Mouse (Mus musculus) frontal cortex, postnatal 25 days (tissue): ENCODE measurements at regions not wholly inside any gene's neighbourhood (a gene's known extent, or its start where the extent isn't known, plus 50 kb on each side); places are given as distances from the start of the nearest gene placed in this dataset.

Source experiments
- DNase-seq, 2 experiments: peaks; one replicate each; pipeline ENCODE4 v3.0.0; 2022; ENCODE audit warnings: low spot score in 2 of 2

- no peak for DNase-seq
Measured at GRCm38 (mm10) chr10:109486917-109487604, 476.3 kb upstream of the Syt1 start.

- no peak for DNase-seq
Measured at GRCm38 (mm10) chr10:109480551-109480950, 469.8 kb upstream of the Syt1 start.

DNA sequence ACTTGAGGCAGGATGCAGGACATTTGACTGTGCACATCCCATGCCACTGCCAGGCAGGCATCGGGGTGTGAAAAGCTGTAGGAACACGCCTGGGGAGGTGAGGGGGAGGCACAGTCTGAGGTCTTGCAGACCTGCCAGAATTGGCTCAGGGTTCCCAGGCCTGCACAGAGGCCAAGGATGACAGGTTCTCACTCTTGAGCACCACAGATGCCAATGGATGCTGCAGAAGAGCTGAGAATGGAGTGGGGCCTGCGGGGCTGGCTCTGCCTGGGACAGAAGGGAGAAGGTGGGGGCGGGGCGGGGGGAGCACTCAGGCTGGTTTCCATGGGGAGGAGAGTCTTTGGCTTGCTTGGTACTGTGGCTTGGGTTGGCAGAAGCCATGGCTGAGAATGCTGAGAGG is 469.2 kb upstream of the Syt1 start:
- DNase-seq, result no peak

DNA sequence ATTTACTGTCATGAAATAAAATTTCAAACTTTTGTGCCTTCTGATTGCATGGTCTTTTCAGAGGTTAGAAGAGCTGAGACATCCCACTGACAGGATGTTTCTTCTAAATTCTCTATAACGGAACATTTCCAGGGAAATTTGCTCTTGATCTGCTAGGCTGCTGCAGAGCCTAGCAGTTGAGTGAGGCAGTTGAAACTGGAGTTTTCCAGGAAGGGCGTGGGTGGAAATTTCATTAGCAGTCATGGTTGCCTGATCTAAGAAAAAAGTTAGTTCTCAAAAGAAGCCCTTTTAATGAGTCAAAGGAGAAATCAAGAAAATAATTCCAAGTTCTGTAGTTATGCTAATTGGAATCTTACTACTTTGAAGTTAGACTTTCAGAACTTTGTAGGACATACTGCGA is 455.7 kb upstream of the Syt1 start:
- DNase-seq, result no peak

DNA sequence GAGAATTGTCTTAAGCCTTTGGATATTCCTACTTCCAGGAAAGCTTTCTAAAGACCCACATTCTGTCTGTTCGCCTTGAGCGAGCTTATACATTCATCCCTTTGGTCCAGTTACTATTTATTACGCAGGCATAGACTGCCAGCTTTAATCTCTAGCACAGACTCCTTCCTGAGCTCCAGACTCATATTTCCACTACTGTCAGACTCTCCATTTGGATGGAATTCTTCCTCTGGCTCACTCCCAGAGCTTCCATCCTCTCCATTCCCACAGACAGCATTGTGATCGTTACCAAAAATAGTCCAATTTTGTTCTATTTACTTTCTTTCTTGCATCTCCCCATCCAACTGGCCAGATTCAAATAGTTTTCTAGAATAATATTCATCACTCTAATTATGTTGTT is 420.3 kb upstream of the Syt1 start:
- DNase-seq, result no peak

DNA sequence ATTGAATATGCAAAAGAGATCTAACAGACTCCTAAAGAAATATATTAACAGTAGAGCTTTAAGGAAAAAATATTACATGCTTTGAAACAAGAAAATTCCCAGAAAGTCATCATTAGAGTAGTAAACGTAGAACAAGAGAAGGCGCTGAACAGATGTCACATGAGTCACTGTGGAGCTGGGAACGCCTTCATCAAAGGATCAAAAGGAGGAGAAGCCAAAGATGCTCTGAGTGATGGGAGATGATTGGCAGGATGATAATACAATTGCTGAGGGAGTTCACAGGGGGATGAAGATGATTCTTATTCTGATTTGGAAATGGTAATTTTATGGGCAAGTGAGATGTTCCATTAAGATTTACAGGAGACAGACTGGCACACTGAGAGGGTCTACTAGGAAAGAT is 417.1 kb upstream of the Syt1 start:
- DNase-seq, result no peak

DNA sequence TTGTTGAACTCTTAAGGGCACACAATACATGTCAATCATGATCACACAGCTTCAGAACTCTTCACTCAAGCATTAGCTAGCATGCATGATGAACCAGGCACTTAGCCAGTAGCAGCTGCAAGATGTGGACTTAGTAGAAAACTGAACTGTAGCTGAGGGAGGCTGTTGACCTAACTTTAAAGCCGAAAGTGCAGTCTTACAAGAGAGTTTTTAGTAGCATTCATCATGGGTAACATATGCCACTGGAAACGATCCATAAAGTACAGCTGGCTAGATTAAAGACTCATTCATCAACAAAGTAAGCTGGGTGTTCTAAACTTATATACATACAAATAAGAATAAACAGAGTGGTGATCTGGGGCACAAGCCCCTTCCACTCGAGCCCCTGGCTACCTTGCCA is 396.2 kb upstream of the Syt1 start:
- no peak for DNase-seq

- DNase-seq, result no peak
Measured at GRCm38 (mm10) chr10:109405116-109405685, 394.4 kb upstream of the Syt1 start.

DNA sequence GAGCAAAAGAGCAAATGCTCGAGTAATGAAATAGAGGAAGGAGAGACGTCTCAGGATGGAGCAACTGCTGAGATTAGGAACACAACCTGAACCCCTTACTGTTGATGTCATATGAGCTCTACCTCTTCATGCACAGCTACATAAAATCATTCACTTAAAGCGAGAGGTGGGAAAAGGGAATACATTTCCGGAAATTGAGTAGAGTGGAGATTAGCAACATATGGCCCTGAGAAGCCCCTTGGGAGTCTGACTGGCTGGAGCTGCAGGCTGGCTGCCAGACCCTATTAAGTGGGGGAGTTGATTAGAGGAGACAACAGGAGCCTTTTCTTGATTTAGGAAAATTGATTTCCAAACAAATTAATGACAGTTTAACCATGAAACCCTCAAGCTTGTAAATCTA is 373.0 kb upstream of the Syt1 start:
- no peak for DNase-seq

GRCm38 (mm10) chr10:109378846-109379245 is 368.1 kb upstream of the Syt1 start:
- DNase-seq, result no peak

DNA sequence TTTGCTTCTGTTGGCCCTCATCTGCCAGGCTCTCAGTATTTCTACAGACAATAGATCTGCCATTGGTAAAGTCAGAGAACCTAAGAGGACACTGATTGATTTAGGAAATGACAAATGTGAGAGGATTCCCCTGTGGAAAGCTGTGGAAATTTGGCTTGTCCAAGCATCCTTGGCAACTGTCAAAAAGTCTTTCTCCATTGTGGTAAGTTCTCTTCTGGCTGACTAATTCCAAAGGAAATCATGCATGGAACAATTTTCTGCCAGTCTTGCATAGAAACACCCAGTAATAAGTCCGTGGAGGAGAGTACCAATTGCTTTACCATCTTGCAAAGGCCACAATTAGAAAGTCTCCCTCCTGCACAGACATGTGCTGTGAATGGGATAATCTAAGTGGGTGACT is 349.4 kb upstream of the Syt1 start:
- no peak for DNase-seq

DNA sequence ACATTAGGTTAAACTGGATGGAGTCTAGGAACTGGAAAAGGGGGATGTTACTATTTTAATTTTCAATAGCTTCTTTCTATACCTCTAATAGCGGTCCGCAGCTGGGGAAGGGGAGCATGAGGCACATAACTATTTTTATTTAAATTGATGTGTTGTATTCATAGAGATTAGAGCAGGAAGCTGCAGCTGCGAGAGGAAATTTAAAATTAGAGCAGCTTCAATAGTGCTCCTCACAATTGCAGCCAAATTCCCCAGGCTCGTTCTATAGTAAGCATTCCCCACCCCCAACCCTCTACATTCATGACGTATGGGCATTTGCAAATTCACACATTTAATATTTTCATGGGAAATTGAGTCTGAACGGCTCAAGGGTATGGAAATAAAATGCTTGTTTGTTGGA is 348.0 kb upstream of the Syt1 start:
- DNase-seq, result no peak

DNA sequence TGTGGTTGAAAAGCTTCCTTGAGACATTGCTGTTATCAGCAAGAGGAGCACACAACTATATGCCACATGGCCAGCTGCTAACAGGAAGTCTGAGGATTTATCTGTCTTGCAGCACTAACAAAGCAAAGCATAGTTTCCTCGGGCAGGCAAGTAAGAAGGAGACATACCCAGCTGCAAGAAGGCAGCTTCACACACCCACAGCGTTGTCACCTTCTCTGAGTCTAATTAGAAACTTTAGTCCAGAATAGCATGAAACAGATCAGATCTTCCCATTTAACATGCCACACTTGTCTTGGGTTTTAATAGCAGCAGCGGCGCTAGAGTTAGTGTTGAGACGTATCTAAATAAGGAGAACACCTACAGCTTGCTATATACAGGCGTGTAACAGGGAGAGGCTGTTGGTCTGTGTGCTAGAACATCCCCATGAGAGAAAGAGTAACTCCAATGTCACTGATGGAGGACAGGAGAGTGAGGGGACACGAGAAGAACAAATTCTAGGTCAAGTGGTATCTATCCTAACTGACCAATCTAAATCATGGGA is 322.1 kb upstream of the Syt1 start:
- peak; percentile 11 to 13 for DNase-seq

DNA sequence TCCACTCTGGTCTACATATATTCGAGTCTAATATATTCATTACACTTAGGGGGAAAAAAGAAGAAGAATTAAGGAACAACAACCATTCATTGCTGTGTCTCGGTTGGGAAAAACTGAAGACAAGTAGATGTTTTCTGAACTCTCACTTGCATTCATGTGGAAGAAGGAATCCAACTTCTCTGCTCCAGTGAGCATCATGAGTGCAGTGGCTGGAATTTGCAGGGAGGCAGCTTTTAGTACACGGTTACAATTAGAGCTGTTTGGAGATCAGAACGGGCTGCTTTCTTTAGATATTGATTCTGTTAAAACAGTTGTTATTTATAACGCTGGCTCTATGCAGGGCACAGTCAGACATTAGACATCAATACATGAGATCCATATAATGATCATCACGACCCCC is 298.5 kb upstream of the Syt1 start:
- no peak for DNase-seq

- DNase-seq, result no peak
Measured at GRCm38 (mm10) chr10:109300199-109300598, 289.4 kb upstream of the Syt1 start.

DNA sequence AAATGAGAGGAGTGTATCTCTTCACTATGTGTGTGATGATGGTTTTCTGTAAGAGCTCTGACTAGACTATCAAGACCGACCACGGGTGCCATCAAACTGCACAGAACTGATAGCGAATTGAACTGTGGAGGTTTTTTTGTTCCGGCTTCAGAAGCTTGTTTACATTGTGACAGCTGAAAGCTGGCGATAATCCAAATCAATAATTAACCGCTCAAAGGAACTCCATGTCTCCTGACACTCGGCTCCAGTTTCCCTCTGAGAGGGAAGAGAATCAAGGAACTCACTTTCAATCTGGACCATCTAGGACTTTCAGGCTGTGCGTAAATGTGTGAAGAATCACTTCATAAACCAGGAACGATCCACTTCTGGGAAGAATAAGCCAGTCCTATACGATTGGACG is 289.0 kb upstream of the Syt1 start:
- DNase-seq, result no peak

- no peak for DNase-seq
Measured at GRCm38 (mm10) chr10:109283348-109283747, 272.6 kb upstream of the Syt1 start.

DNA sequence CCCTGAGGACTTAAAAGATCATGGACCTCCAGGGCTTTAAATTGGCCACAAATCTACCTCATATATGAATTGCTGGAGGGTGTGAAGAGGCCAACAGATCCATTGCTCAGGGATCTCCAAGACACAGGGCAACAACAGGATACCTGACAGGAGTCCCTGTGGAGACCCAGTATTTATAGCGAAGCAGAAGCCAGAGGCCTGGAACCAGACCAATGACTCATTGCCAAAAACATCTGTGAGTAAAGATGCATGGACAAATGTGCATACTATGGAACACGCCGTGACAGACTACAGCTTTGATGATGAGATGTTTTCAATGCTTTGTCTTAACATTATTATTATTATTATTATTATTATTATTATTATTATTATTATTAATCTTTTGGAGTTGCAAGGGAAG is 239.0 kb upstream of the Syt1 start:
- DNase-seq, result no peak

DNA sequence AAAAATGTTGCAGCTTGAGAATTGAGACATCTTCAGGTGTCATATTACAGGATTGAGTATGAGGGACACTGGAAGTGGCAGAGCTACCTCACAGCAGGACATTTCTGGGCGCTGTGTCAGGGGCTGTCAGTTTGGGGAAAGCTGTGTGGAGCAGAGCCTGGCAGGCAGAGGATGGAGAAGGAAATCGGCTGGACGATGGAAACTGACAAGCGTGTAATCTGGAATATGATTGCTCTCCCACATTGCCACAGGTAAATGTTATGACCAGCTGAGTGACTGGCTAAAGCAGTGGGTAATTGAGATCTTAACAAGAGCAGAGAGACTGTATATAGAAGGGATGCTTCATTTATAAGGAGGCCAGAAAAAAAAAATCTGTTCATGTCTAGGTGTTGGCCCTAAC is 235.5 kb upstream of the Syt1 start:
- no peak for DNase-seq

DNA sequence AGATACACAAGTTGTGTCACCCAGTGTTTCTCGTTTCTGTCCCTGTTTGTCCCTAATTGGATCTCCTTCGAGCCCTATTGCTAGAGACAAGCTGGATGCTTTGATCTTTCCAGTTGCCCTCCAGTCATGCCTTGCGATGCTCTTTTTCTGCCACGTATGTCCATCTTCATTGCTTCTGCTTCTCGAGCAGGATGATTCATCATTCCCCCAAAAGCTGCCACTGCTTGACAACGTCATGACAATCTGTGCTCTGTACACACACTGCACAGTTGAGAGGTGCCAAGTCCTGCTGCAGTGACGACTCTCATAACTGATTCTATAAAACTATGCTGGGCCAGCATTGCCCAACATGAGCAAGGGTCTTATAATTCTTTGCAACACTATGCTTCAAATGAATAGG is 226.2 kb upstream of the Syt1 start:
- DNase-seq, result no peak

DNA sequence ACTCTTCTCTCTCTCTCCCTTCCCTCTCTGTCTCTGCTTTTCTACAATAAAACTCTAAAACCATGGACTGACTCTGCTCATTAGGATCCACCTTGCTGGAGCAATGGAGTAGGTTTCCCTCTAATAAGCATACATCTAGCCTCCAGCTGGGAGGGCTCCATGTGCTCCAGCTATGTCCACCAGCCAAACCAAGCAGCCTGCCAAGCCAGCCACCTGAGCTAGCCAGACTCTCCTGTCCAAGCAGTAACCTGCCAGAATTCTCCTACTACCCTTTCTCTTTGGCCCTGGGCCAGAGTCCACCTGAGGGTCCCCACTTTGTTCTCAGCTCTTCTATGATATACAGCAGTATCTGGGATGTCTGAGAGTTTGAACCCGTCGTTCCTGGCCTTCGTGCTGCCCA is 216.2 kb upstream of the Syt1 start:
- DNase-seq, result no peak

DNA sequence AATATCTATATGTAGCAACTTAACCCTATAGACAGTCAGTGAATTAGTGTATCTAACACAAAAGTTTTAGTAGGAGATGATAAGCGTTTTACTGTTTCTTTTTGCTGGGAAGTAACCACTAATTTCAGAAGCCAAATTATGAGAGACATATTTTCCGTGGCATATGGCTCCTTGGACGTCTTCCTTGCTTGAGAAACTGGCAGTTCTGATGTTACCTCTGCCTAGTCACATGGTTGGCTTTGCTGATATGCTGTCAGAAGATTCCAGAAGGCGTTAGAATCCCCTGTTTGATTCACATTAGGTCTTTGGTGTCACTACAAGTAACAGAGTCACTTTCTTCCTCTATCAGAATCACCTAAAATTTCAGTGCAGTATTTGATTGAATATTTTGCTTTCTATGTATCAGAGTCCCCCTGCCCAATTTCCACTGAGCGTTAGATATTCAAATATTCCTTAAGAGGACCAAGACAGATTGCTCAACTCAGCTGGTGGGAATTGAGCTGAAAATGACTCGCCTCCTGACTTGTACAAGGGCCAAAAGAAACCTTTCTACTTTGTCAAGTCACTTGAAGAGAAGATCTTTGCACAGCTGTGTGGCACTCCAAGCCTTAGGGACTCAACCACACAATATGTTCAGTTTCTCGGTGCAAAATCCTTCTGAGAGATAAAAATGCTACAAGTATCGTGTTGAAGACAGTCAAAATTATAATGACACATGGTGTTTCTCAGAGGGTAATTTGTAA is 178.2 kb upstream of the Syt1 start:
- DNase-seq, result no peak

DNA sequence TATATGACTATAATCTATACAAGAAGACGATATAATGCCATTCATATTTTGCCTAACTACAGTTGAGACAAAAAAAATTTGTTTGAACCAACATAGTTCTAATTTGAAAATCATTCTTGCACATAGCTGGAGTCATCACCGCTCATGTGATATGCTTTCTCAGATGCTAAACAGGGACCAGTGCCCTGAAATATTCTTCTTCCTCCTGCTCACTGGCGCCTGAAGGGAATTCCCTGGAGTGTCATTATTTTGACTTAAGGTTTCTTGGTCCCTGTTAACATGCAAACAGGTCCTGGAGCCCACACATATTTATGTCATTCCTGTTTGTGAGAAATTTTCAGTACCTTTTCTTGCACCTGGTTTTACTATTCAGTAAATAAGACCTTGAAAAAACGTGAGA is 177.5 kb upstream of the Syt1 start:
- no peak for DNase-seq
